Mouse (Mus musculus) forebrain, embryonic 11.5 days (tissue): ENCODE measurements around the gene Tbx5. TPM values are rescaled to one million over a fixed set of nuclear protein-coding genes. Genes with fewer than 3 reads are reported as not detected.

Source experiments
- ATAC-seq: fragments of 200-750 bp; cut with Nextera tagmentation; replicated peaks from 2 replicates; pipeline ENCODE4 v1.8.0; 2017; ENCODE audit warnings: moderate TSS enrichment; ENCODE audit not compliant: low FRiP score
- DNase-seq: peaks from one replicate; pipeline ENCODE4 v3.0.0-alpha.2; 2017; ENCODE audit warnings: low spot score
- H3K27ac ChIP-seq: fragments of 300-500 bp; sonication (generic); 2 replicates; pipeline ENCODE4 v1.5.1; 2014; ENCODE audit warnings: low read depth, low read length
- H3K27me3 ChIP-seq: fragments of 300-500 bp; sonication (generic); 2 replicates; pipeline ENCODE4 v1.6.1; 2014; ENCODE audit warnings: mild to moderate bottlenecking, low read length, mixed read lengths; ENCODE audit not compliant: control insufficient read depth, insufficient read depth
- H3K36me3 ChIP-seq: fragments of 300-500 bp; sonication (generic); 2 replicates; pipeline ENCODE4 v1.6.1; 2014; ENCODE audit warnings: mild to moderate bottlenecking, low read length, moderate library complexity, mixed read lengths; ENCODE audit not compliant: control insufficient read depth, insufficient read depth
- H3K4me1 ChIP-seq: fragments of 300-500 bp; sonication (generic); replicated peaks from 2 replicates; pipeline ENCODE4 v1.6.1; 2014; ENCODE audit warnings: low read length, mixed read lengths; ENCODE audit not compliant: control insufficient read depth, insufficient read depth
- H3K4me2 ChIP-seq: fragments of 300-500 bp; sonication (generic); 2 replicates; pipeline ENCODE4 v1.6.1; 2014; ENCODE audit warnings: low read depth, mild to moderate bottlenecking, low read length, moderate library complexity, mixed read lengths; ENCODE audit not compliant: severe bottlenecking
- H3K4me3 ChIP-seq: fragments of 300-500 bp; sonication (generic); 2 replicates; pipeline ENCODE4 v1.5.1; 2014; ENCODE audit warnings: low read depth, low read length
- H3K9ac ChIP-seq: fragments of 300-500 bp; sonication (generic); 2 replicates; pipeline ENCODE4 v1.6.1; 2014; ENCODE audit warnings: low read length
- H3K9me3 ChIP-seq: fragments of 300-500 bp; sonication (generic); 2 replicates; pipeline ENCODE4 v1.6.1; 2016; ENCODE audit warnings: low read length, mixed read lengths; ENCODE audit not compliant: control insufficient read depth
- WGBS: fragments of 180-500 bp; shearing (Covaris S2); extraction: QIAGEN DNeasy Blood & Tissue Kit; methylation state at CpG from one replicate; pipeline ENCODE4 v1.1.7; 2014; 5-methylcytosine and 5-hydroxymethylcytosine counted together
- polyA plus RNA-seq: library from polyadenylated mRNA; unstranded; fragments of >200 nt; fragmentation: Nextera tagmentation; extraction: Ambion mirVana; gene quantifications from 2 replicates; pipeline ENCODE4 v1.2.1, GENCODE M21; 2014

The Tbx5 gene
- not detected in 2 replicates for polyA plus RNA-seq

GRCm38 (mm10) chr5:119832479-119832796 is at the start of gene Tbx5:
Gene Tbx5, plus strand, starts transcription at chr5:119832668.
- Histone ChIP-seq H3K9ac (no peak within 1 kb of the TSS), H3K27me3 (peaks cover 92% of the 10 kb centered on the region), H3K36me3 (no peaks in the 10 kb centered on the region), H3K4me2 (no peak within 1 kb of the TSS), H3K9me3 (no peaks in the 10 kb centered on the region), H3K4me1 (no peaks in the 10 kb centered on the region), H3K27ac (no peak within 1 kb of the TSS), H3K4me3 (no peak within 1 kb of the TSS)
- ATAC-seq (no peak), DNase-seq (no peak)
- under 1% methylated on average over 16 of the region's 16 CpGs for WGBS

DNA sequence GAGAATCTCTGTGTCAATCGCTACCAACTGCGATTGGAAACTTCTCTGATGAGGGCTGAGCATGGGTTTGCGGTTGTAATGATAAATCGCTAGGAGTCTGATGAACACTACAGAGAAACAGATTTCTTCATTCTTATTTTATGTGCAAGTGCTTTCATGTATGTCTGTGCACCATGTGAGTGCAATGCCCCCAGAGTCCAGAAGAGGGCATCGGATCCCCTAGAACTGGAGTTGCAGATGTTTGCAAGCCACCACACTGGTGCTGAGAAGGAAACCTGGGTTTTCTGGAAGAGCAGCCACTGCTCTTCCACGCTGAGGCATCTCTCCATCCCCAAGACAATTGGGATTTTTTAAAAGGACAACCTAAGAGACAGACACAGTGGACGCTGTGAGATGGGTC is 46.5 kb upstream of the Tbx5 start:
- no peaks in the 10 kb centered on the region for H3K36me3 ChIP-seq
- WGBS, result 86% methylated on average over 7 of the region's 7 CpGs
- DNase-seq (no peak), ATAC-seq (no peak)
- no peaks in the 10 kb centered on the region for H3K4me1 ChIP-seq
- H3K27me3 ChIP-seq, result no peaks in the 10 kb centered on the region
- H3K27ac ChIP-seq, result no peak overlapping the region
- no peak overlapping the region for H3K4me3 ChIP-seq
- H3K4me2 ChIP-seq, result no peak overlapping the region
- no peak overlapping the region for H3K9ac ChIP-seq
- H3K9me3 ChIP-seq, result no peaks in the 10 kb centered on the region

DNA sequence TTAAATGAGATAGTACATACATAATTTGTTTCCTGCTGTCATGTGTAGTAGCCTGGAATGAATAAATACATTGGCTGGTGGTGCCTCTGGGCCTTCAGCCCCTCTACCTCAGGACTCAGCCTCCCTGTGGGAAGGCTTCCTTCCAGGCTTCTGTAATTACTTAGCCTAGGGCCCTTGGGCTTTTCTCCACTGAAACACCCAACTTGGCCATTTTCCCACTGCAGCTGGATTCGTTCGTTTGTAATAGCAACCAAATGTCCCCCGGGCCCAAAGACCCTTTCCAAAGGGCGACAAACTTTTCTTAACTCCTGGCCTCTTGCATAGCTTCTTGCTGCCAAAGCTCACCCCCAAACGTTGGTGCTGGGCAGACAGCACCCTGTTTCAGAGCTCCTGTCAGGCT is 40.8 kb upstream of the Tbx5 start:
- Histone ChIP-seq H3K4me1 (no peaks in the 10 kb centered on the region), H3K27ac (no peak overlapping the region), H3K4me3 (no peak overlapping the region), H3K4me2 (no peak overlapping the region), H3K9me3 (no peaks in the 10 kb centered on the region), H3K9ac (no peak overlapping the region), H3K27me3 (peaks cover 36% of the 10 kb centered on the region), H3K36me3 (no peaks in the 10 kb centered on the region)
- WGBS, result 59% methylated on average over 5 of the region's 5 CpGs
- ATAC-seq (no peak), DNase-seq (no peak)

GRCm38 (mm10) chr5:119793972-119794371 is 38.5 kb upstream of the Tbx5 start:
- Histone ChIP-seq H3K9ac (no peak overlapping the region), H3K4me1 (no peaks in the 10 kb centered on the region), H3K27ac (no peak overlapping the region), H3K36me3 (no peaks in the 10 kb centered on the region), H3K4me3 (no peak overlapping the region), H3K4me2 (no peak overlapping the region), H3K27me3 (peaks cover 59% of the 10 kb centered on the region), H3K9me3 (no peaks in the 10 kb centered on the region)
- no peak for ATAC-seq
- DNase-seq, result no peak
- WGBS, result 2% methylated on average over 4 of the region's 4 CpGs

DNA sequence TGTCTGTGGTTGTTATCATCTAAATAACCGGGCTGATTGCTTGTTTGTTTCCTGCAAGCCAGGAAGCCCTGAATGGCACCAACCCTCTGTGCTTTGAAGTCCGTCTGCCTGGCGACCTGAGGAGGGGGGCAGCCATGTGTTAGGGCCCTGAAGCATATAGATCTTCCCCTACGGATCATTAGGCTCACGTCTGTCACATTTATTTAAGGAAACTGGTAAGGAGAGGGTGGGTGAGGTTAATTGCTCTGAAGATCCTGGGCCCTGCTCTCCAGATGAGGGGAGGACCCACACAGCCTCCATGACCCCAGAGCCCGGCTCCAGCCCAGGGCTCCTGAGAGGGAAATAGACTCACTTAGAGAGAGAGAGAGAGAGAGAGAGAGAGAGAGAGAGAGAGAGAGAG is 37.1 kb upstream of the Tbx5 start:
- 2% methylated on average over 6 of the region's 6 CpGs for WGBS

DNA sequence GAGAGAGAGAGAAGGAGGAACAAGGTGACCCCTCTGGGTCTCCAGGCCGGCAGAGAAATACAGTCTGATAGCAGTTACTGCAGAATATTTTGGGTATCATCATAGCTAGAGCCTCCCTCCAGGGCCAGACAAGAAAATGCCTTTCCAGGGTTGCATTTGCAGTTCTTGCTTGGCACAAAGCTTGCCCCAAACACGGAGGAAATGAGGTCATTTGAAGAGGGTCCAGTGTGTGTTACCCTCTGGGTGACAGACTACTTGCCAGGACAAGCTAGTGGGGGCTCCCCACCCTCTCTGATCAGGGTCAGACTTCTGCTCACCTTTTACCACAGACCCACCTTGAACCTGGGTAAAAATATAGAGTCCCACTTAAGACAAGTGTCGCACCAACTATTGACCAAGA is 36.7 kb upstream of the Tbx5 start:
- Histone ChIP-seq H3K4me2 (no peak overlapping the region), H3K27me3 (peaks cover 77% of the 10 kb centered on the region), H3K36me3 (no peaks in the 10 kb centered on the region), H3K4me3 (no peak overlapping the region), H3K9me3 (no peaks in the 10 kb centered on the region), H3K4me1 (no peaks in the 10 kb centered on the region), H3K27ac (no peak overlapping the region), H3K9ac (no peak overlapping the region)
- ATAC-seq (no peak), DNase-seq (no peak)
- 5% methylated on average over 3 of the region's 3 CpGs for WGBS

More for the DNA sequence above, 37.1 kb upstream of the Tbx5 start:
- Histone ChIP-seq H3K4me3 (no peak overlapping the region), H3K27me3 (peaks cover 73% of the 10 kb centered on the region), H3K9me3 (no peaks in the 10 kb centered on the region), H3K27ac (no peak overlapping the region), H3K4me2 (no peak overlapping the region), H3K4me1 (no peaks in the 10 kb centered on the region), H3K36me3 (no peaks in the 10 kb centered on the region), H3K9ac (no peak overlapping the region)
- no peak for DNase-seq
- no peak for ATAC-seq

GRCm38 (mm10) chr5:119796443-119797160 is 35.9 kb upstream of the Tbx5 start:
- ATAC-seq, result no peak
- Histone ChIP-seq H3K9ac (no peak overlapping the region), H3K9me3 (no peaks in the 10 kb centered on the region), H3K36me3 (no peaks in the 10 kb centered on the region), H3K27ac (no peak overlapping the region), H3K4me3 (no peak overlapping the region), H3K4me2 (no peak overlapping the region), H3K27me3 (peaks cover 85% of the 10 kb centered on the region), H3K4me1 (no peaks in the 10 kb centered on the region)
- no peak for DNase-seq
- WGBS, result 2% methylated on average over 33 of the region's 33 CpGs

- Histone ChIP-seq H3K4me1 (no peaks in the 10 kb centered on the region), H3K9ac (no peak overlapping the region), H3K4me3 (no peak overlapping the region), H3K27me3 (peaks cover 94% of the 10 kb centered on the region), H3K9me3 (no peaks in the 10 kb centered on the region), H3K27ac (no peak overlapping the region), H3K4me2 (no peak overlapping the region), H3K36me3 (no peaks in the 10 kb centered on the region)
- DNase-seq, result no peak
- WGBS, result under 1% methylated on average over 26 of the region's 26 CpGs
- ATAC-seq, result no peak
Measured at GRCm38 (mm10) chr5:119797580-119798150, 34.8 kb upstream of the Tbx5 start.

DNA sequence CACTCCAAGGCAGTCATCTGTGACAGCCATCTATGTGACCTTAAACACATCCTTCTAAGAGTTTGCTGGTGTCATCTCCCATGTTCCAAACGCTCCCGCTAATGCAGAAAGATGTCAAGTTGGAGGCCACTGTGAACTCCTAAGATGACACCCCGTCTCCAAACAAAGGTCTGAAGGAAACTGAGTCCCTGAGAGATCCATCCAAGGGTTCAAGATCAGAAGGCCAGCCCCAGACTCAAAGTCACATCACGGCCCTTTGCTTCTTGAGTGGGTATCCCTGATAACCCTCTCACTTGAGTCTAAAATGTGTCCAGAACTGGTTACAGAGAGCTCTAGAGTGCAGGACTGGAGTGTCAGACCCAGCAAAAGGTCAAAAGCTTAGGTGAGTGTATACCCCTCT is 34.2 kb upstream of the Tbx5 start:
- ATAC-seq (no peak), DNase-seq (no peak)
- H3K9ac ChIP-seq, result no peak overlapping the region
- H3K27ac ChIP-seq, result no peak overlapping the region
- H3K4me1 ChIP-seq, result no peaks in the 10 kb centered on the region
- H3K27me3 ChIP-seq, result peaks cover 98% of the 10 kb centered on the region
- 4% methylated on average over 4 of the region's 4 CpGs for WGBS
- no peaks in the 10 kb centered on the region for H3K36me3 ChIP-seq
- no peak overlapping the region for H3K4me2 ChIP-seq
- no peaks in the 10 kb centered on the region for H3K9me3 ChIP-seq
- no peak overlapping the region for H3K4me3 ChIP-seq
